Mouse (Mus musculus): ENCODE data around the gene Rbbp4. TPM values are rescaled to one million over a fixed set of nuclear protein-coding genes. Genes with fewer than 3 reads are reported as not detected.

The Rbbp4 gene
- total and polyA plus RNA-seq, 3 experiments: 50.9 to 127 TPM; not detected in 1

- TF ChIP-seq MYC (IDR thresholded peaks at IDR 0.05; ENCODE audit: low read depth, low read length): 0 out of 2 replicates have a peak, but pooled peaks have one; percentile 47
- no peak for TF ChIP-seq ZNF384 (IDR thresholded peaks at IDR 0.05; ENCODE audit: low read depth, low read length)
Measured at GRCm38 (mm10) chr4:129276453-129276865, 58.7 kb downstream of the Rbbp4 start (continued).

- Histone ChIP-seq H3K4me3 (ENCODE audit: control insufficient read depth in 1 of 2, insufficient read depth in 1 of 2, low read depth in 2 of 2, low read length in 2 of 2) (peak overlapping the region; percentile 36 to 61; a peak in 3 of 4 replicates), H3K79me2 (ENCODE audit: control insufficient read depth, insufficient read depth, low read length, poor library complexity) (no peaks in the 10 kb centered on the region), H3K9ac (ENCODE audit: control insufficient read depth, low read depth, low read length, poor library complexity, severe bottlenecking) (no peak overlapping the region), H3K27me3 (ENCODE audit: control insufficient read depth in 1 of 2, insufficient read depth in 2 of 2, low read length in 2 of 2) (no peaks in the 10 kb centered on the region), H3K36me3 (ENCODE audit: control insufficient read depth in 1 of 2, insufficient read depth in 2 of 2, low read length in 2 of 2) (no peaks in the 10 kb centered on the region), H3K27ac (ENCODE audit: control insufficient read depth, low read depth, low read length) (no peak overlapping the region), H3K4me1 (ENCODE audit: control insufficient read depth in 1 of 2, insufficient read depth in 2 of 2, low read length in 2 of 2) (peaks cover 0 to 14% of the 10 kb centered on the region in 2 experiments; a peak in 2 of 4 replicates), H3K9me3 (replicated peaks; ENCODE audit: insufficient read depth, low read length) (no peaks in the 10 kb centered on the region)
- peak; percentile 88 for DNase-seq (ENCODE audit: low read depth, low spot score)
- peak; percentile 16 to 53 (median 24); a peak in 3 of 6 replicates for TF ChIP-seq CTCF (IDR thresholded peaks at IDR 0.05 in 2 of 3, conservative IDR thresholded peaks at IDR 0.05 in 1 of 3; ENCODE audit: control insufficient read depth in 1 of 3, insufficient read depth in 1 of 3, low read depth in 2 of 3, low read length in 3 of 3, poor library complexity in 1 of 3, severe bottlenecking in 1 of 3)
- no peak for TF ChIP-seq ZMIZ1 (IDR thresholded peaks at IDR 0.05; ENCODE audit: low read depth, low read length)
- TF ChIP-seq SMC3 (IDR thresholded peaks at IDR 0.05; ENCODE audit: low read depth, low read length): peak; percentile 55
- TF ChIP-seq RAD21 (IDR thresholded peaks at IDR 0.05; ENCODE audit: low read depth, low read length): peak; percentile 24
- TF ChIP-seq NELFE (IDR thresholded peaks at IDR 0.05; ENCODE audit: low read depth, low read length): no peak
Measured at GRCm38 (mm10) chr4:129272756-129273046, 62.5 kb downstream of the Rbbp4 start.

DNA sequence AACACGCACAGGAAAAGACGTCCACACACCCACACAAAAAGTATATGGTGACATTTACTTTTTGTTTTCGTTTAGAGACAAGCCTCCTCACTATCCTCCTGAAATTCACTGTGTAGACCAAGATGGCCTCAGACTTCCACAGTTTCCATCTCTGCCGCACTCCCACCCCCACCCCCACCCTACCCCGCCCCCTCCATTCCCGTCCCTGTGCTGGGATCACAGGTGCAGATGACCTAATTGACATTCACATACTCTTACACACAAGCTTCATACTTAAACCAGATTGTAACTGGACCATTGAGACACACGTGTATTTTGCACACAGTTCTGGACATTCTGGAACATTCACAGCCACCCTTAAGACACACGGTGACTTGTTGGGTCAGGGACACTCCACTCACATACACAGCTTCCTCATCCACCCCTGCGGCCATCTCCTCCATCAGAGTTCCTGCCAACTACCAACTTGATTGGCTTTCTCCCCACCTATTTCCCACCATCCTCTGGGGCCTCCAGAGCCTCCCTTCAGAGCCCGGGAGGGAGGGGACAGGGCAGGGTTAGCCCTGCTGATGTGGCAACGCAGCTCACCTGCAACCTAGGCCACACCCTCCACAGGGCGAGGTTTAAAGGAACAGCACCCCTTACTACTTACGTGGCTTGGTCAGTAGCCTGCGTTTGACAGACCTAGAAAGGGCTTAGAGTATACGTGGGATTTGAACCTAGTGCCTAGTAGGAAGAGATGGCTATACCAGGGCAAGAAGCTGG lies 63.0 kb downstream of the Rbbp4 start:
- Histone ChIP-seq H3K9me3 (replicated peaks; ENCODE audit: insufficient read depth, low read length) (no peaks in the 10 kb centered on the region), H3K36me3 (ENCODE audit: control insufficient read depth in 1 of 2, insufficient read depth in 2 of 2, low read length in 2 of 2) (no peaks in the 10 kb centered on the region), H3K4me3 (ENCODE audit: control insufficient read depth in 1 of 2, insufficient read depth in 1 of 2, low read depth in 2 of 2, low read length in 2 of 2) (peak overlapping the region; percentile 36 to 61), H3K27ac (ENCODE audit: control insufficient read depth, low read depth, low read length) (peak overlapping the region; percentile 12; the same call in 1 of the 2 replicates), H3K27me3 (ENCODE audit: control insufficient read depth in 1 of 2, insufficient read depth in 2 of 2, low read length in 2 of 2) (no peaks in the 10 kb centered on the region), H3K9ac (ENCODE audit: control insufficient read depth, low read depth, low read length, poor library complexity, severe bottlenecking) (peak overlapping the region; percentile 28; the same call in 1 of the 2 replicates), H3K4me1 (ENCODE audit: control insufficient read depth in 1 of 2, insufficient read depth in 2 of 2, low read length in 2 of 2) (peaks cover 0 to 15% of the 10 kb centered on the region in 2 experiments; a peak in 2 of 4 replicates), H3K79me2 (ENCODE audit: control insufficient read depth, insufficient read depth, low read length, poor library complexity) (no peaks in the 10 kb centered on the region)
- DNase-seq (ENCODE audit: low read depth, low spot score): peak; percentile 83
- TF ChIP-seq TCF12 (IDR thresholded peaks at IDR 0.05; ENCODE audit: low read depth, low read length): peak; percentile 35; the same call in 1 of the 2 replicates
- no peak for TF ChIP-seq RAD21 (IDR thresholded peaks at IDR 0.05; ENCODE audit: low read depth, low read length)
- TF ChIP-seq CHD2 (IDR thresholded peaks at IDR 0.05; ENCODE audit: low read length): no peak
- TF ChIP-seq TAL1 (IDR thresholded peaks at IDR 0.05; ENCODE audit: low read length): no peak
- TF ChIP-seq CTCF (IDR thresholded peaks at IDR 0.05 in 2 of 3, conservative IDR thresholded peaks at IDR 0.05 in 1 of 3; ENCODE audit: control insufficient read depth in 1 of 3, insufficient read depth in 1 of 3, low read depth in 2 of 3, low read length in 3 of 3, poor library complexity in 1 of 3, severe bottlenecking in 1 of 3): no peak
- no peak for TF ChIP-seq MAZ (IDR thresholded peaks at IDR 0.05; ENCODE audit: low read depth, low read length)
- 0 out of 2 replicates have a peak, but pooled peaks have one; percentile 38 for TF ChIP-seq ZNF384 (IDR thresholded peaks at IDR 0.05; ENCODE audit: low read depth, low read length)
- no peak for TF ChIP-seq E2F4 (IDR thresholded peaks at IDR 0.05; ENCODE audit: borderline replicate concordance, low read depth, low read length)
- peak; percentile 37; the same call in 1 of the 2 replicates for TF ChIP-seq ETS1 (IDR thresholded peaks at IDR 0.05; ENCODE audit: low read depth, low read length)
- no peak for TF ChIP-seq NRF1 (IDR thresholded peaks at IDR 0.05; ENCODE audit: insufficient read depth, low read depth, low read length, poor library complexity, severe bottlenecking)
- 0 out of 2 replicates have a peak, but pooled peaks have one; percentile 21 for TF ChIP-seq ELF1 (IDR thresholded peaks at IDR 0.05; ENCODE audit: low read depth, low read length)
- TF ChIP-seq GABPA (IDR thresholded peaks at IDR 0.05; ENCODE audit: low read depth, low read length): no peak
- no peak; the same call in 1 of the 2 replicates for TF ChIP-seq SIN3A (IDR thresholded peaks at IDR 0.05; ENCODE audit: low read length)
- no peak for TF ChIP-seq ZKSCAN1 (IDR thresholded peaks at IDR 0.05; ENCODE audit: low read depth, low read length)
- TF ChIP-seq HCFC1 (IDR thresholded peaks at IDR 0.05; ENCODE audit: low read depth, low read length): peak; percentile 53; the same call in 1 of the 2 replicates
- TF ChIP-seq POLR2AphosphoS5 (IDR thresholded peaks at IDR 0.05; ENCODE audit: borderline replicate concordance, low read depth, low read length): no peak
- no peak for TF ChIP-seq MAFK (IDR thresholded peaks at IDR 0.05; ENCODE audit: borderline replicate concordance, low read depth, low read length)
- TF ChIP-seq SMC3 (IDR thresholded peaks at IDR 0.05; ENCODE audit: low read depth, low read length): no peak
- TF ChIP-seq MXI1 (IDR thresholded peaks at IDR 0.05; ENCODE audit: low read depth, low read length): peak; percentile 50
- peak; percentile 31 to 66; a peak in 2 of 4 replicates for TF ChIP-seq POLR2A (IDR thresholded peaks at IDR 0.05; ENCODE audit: control insufficient read depth in 1 of 2, insufficient read depth in 1 of 2, low read depth in 1 of 2, low read length in 2 of 2, poor library complexity in 1 of 2)
- TF ChIP-seq MYC (IDR thresholded peaks at IDR 0.05; ENCODE audit: low read depth, low read length): no peak
- TF ChIP-seq CHD1 (IDR thresholded peaks at IDR 0.05; ENCODE audit: low read depth, low read length): no peak
- no peak for TF ChIP-seq UBTF (IDR thresholded peaks at IDR 0.05; ENCODE audit: borderline replicate concordance, insufficient read depth, low read depth, low read length)
- no peak for TF ChIP-seq USF1 (IDR thresholded peaks at IDR 0.05; ENCODE audit: low read depth, low read length)

All from MEL (cell line).